Mouse (Mus musculus) small intestine, adult 2 months (tissue): ENCODE measurements around the gene Tac2. TPM values are rescaled to one million over a fixed set of nuclear protein-coding genes. Genes with fewer than 3 reads are reported as not detected.

ENCODE experiments used
- H3K27ac ChIP-seq: fragments of 200-500 bp; 2 replicates; pipeline ENCODE4 v1.5.1; 2012; ENCODE audit warnings: low read depth, low read length, control low read depth, inconsistent platforms; ENCODE audit not compliant: insufficient read depth
- H3K27me3 ChIP-seq: fragments of 200-500 bp; 2 replicates; pipeline ENCODE4 v1.6.1; 2012; ENCODE audit warnings: mild to moderate bottlenecking, moderate library complexity, low read length, inconsistent platforms; ENCODE audit not compliant: control insufficient read depth, insufficient read depth
- H3K36me3 ChIP-seq: fragments of 200-500 bp; 2 replicates; pipeline ENCODE4 v1.6.1; 2012; ENCODE audit warnings: mild to moderate bottlenecking, low read length, control low read depth, inconsistent platforms; ENCODE audit not compliant: control insufficient read depth, insufficient read depth
- H3K4me1 ChIP-seq: fragments of 200-500 bp; 2 replicates; pipeline ENCODE4 v1.6.1; 2012; ENCODE audit warnings: low read length, inconsistent platforms, mixed read lengths; ENCODE audit not compliant: control insufficient read depth, insufficient read depth, insufficient read length
- H3K4me3 ChIP-seq: fragments of 200-500 bp; 2 replicates; pipeline ENCODE4 v1.5.1; 2012; ENCODE audit warnings: low read depth, mild to moderate bottlenecking, control low read depth, inconsistent platforms, low read length, moderate library complexity
- CTCF ChIP-seq: fragments of 200-500 bp; IDR thresholded peaks from 2 replicates; pipeline ENCODE4 v1.5.1; 2012; ENCODE audit warnings: low read depth, mild to moderate bottlenecking, control low read depth, inconsistent platforms, low read length, moderate library complexity, mixed read lengths; ENCODE audit not compliant: insufficient replicate concordance, insufficient read length; ENCODE audit errors: extremely low read depth
- POLR2A ChIP-seq: fragments of 200-500 bp; IDR thresholded peaks from 2 replicates; pipeline ENCODE4 v1.6.1; 2012; ENCODE audit warnings: low read depth, mild to moderate bottlenecking, control low read depth, inconsistent platforms, low read length, moderate library complexity
- WGBS: fragments of 180-500 bp; shearing (Covaris S2); methylation state at CpG from one replicate; pipeline ENCODE4 v1.1.7; 2018; 5-methylcytosine and 5-hydroxymethylcytosine counted together
- polyA plus RNA-seq: library from polyadenylated mRNA; depleted of rRNA; stranded (reverse); fragments of >200 nt; gene quantifications from 2 replicates; pipeline ENCODE4 v1.2.3, GENCODE M21; 2012

The Tac2 gene
- polyA plus RNA-seq, 1 experiment: 0.27 TPM

DNA sequence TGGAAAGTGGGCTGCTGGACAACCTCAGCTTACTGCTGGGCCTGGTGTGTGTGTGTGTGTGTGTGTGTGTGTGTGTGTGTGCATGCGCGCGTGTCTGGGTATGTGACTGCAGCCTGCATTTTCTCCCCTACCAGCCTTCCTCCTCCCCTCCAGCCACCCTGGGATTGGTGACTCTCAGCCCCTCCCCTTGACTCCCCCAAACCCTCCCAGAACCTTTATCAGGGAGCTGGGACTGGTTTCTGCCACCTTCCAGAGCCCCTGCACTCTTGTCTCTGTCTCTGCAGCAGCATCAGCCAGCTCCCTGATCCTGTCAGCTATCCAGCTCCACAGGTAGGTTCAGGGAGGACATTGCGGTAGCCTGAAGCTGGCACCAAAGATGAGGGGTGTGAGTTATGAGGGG, 858 bp downstream of the Tac2 start:
- Histone ChIP-seq H3K4me1 (peaks cover 2% of the 10 kb centered on the region; the same call in 1 of the 2 replicates), H3K27me3 (no peaks in the 10 kb centered on the region), H3K27ac (no peak overlapping the region), H3K36me3 (peaks cover 14% of the 10 kb centered on the region), H3K4me3 (no peak overlapping the region)
- TF ChIP-seq POLR2A: no peak
- TF ChIP-seq CTCF: no peak
- 88% methylated on average over 4 of the region's 4 CpGs for WGBS

DNA sequence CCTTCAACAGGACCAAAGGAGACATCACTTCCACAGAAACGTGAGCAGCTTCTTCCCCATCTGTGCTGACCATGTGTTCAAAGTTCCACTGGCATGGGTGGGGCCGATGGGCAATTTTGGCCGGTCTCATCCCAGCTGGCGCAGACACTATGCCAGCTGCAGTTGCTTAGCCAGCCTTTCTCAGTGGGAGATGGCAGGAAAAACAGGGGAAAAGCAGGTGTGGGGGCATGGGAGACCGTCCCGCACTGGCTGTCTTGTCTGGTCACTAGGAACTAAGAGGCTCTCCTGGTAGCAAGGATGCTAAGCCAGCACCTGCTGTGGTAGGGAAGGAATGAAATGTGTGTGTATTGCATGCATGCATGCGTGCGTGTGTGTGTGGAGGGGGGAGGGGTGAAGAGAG, 4.2 kb downstream of the Tac2 start:
- peaks cover 2% of the 10 kb centered on the region; the same call in 1 of the 2 replicates for H3K4me1 ChIP-seq
- TF ChIP-seq POLR2A (no peak), CTCF (no peak)
- H3K36me3 ChIP-seq: no peaks in the 10 kb centered on the region
- H3K4me3 ChIP-seq: no peak overlapping the region
- H3K27ac ChIP-seq: no peak overlapping the region
- WGBS: 55% methylated on average over 8 of the region's 8 CpGs
- no peaks in the 10 kb centered on the region for H3K27me3 ChIP-seq

DNA sequence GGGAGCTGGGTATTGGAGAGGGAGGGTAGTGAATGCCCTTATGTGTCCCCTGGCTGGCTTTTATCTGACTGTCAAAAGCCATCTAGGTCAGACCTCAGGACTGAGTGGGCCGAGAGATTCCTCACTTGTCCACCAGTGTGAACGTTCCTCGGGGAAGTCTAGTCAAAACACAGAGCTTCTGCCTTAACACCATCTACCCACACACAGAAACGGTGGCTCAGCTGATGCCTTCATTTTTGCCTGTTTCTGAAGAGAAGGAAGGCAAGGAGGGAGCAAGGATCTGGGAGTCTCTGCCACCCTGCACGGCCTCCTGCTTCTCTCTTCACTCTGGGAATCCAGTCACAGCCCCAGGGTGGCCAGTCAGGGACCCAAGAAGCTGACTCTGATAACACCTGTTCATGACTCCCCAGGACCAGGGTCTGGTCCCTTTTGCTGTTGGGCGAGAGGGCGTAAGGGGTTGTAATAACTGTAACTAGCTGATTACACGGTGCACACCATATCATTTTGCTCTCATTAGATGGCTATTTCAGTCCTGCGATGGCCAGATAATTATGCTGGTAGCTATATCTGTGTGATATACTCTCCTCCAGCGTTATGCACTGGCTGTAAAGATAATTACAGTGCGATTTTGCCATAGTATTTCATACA, 6.1 kb downstream of the Tac2 start:
- WGBS: 73% methylated on average over 11 of the region's 11 CpGs
- Histone ChIP-seq H3K27ac (no peak overlapping the region), H3K27me3 (no peaks in the 10 kb centered on the region), H3K4me3 (no peak overlapping the region), H3K36me3 (no peaks in the 10 kb centered on the region), H3K4me1 (peaks cover 5% of the 10 kb centered on the region; the same call in 1 of the 2 replicates)
- no peak for TF ChIP-seq CTCF
- no peak for TF ChIP-seq POLR2A

DNA sequence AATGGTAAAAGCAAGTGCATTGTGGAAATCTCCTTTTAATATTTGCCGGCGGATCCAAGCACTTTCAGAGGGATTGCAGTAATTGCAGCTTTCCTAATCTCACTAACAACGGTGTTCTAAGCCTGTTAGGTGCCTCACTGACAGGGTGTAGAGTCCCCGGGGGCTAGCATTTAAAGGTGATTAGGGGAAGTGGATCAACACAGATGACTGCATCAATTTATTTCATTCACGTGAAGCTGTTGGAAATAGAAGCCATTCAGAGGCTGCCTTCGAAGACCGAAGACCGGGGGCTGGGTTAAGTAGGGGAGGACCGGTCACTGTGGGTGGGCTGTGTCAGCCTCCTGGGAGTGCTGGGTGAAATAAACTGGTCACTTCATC, 6.6 kb downstream of the Tac2 start:
- 61% methylated on average over 9 of the region's 9 CpGs for whole genome bisulfite sequencing
- H3K4me1 ChIP-seq: peaks cover 5% of the 10 kb centered on the region; the same call in 1 of the 2 replicates
- TF ChIP-seq POLR2A: no peak
- no peak for TF ChIP-seq CTCF
- no peaks in the 10 kb centered on the region for H3K27me3 ChIP-seq
- H3K36me3 ChIP-seq: no peaks in the 10 kb centered on the region
- no peak overlapping the region for H3K27ac ChIP-seq
- no peak overlapping the region for H3K4me3 ChIP-seq

DNA sequence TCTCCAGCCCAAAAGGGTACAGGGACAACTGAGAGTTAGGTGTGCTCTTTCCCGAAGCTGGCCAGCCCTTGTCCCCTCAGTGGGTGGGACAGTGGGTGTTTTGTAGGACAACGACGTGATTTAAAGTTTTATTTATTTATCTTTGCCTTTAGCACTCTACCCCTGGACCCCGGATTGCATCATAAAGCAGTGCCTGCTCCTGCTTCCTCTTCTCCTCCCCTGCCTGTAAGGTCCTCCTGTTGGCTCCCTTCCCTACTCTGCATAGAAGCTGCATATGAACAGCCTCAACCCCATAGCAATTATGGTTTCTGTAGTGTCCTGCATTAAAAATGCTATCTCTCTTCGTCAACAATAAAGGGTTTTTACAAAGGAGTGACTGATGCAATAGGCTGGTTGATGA, 7.1 kb downstream of the Tac2 start:
- H3K27ac ChIP-seq: no peak overlapping the region
- H3K4me3 ChIP-seq: no peak overlapping the region
- TF ChIP-seq CTCF (no peak), POLR2A (no peak)
- H3K4me1 ChIP-seq: peaks cover 9% of the 10 kb centered on the region; the same call in 1 of the 2 replicates
- no peaks in the 10 kb centered on the region for H3K36me3 ChIP-seq
- no peaks in the 10 kb centered on the region for H3K27me3 ChIP-seq
- WGBS: 16% methylated on average over 5 of the region's 5 CpGs

DNA sequence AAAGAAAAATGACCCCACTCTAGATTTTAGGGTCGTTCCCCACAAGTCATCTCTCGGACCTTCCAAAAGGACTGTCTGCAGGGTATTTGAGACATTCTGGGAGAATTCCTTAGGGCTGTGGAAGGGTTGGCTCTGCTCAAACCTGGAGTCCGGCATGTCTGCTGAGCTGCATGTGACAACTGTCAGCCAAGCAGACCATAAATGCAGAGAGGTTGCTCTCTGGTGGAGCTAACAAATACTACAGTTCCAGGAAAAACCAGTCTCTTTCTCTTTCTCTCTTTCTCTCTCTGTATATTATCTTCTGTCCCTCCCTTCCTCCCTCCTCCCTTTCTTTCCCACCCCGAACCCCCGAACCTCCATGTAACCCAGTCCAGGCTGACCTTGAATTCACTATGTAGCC, 10.2 kb downstream of the Tac2 start:
- TF ChIP-seq POLR2A (no peak), CTCF (peak; percentile 66; the same call in 1 of the 2 replicates)
- H3K27ac ChIP-seq: no peak overlapping the region; the same call in 1 of the 2 replicates
- no peaks in the 10 kb centered on the region for H3K27me3 ChIP-seq
- peaks cover 24% of the 10 kb centered on the region; the same call in 1 of the 2 replicates for H3K4me1 ChIP-seq
- H3K36me3 ChIP-seq: no peaks in the 10 kb centered on the region
- no peak overlapping the region for H3K4me3 ChIP-seq
- WGBS: 20% methylated on average over 5 of the region's 5 CpGs

DNA sequence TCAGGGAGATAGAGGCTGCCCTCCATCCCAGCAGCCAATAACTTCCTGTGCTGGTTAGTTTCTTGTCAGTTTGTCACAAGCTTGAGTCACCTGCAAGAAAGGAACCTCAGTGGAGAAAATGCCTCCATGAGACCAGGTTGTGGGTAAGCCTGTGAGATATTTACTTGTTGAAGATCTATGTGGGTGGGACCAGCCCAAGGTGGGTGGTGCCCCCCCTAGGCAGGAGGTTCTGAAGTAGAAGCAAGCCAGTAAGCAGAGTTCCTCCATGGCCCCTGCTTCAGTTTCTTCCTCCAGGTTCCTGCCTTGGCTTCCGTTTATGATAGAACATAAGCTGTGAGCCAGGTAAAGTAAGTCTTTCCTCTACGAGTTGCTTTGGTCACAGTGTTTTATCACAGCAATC, 12.0 kb downstream of the Tac2 start:
- WGBS: 52% methylated on average over 2 of the region's 2 CpGs
- no peaks in the 10 kb centered on the region for H3K27me3 ChIP-seq
- TF ChIP-seq CTCF: no peak
- TF ChIP-seq POLR2A: no peak
- H3K4me1 ChIP-seq: peaks cover 24% of the 10 kb centered on the region; the same call in 1 of the 2 replicates
- H3K4me3 ChIP-seq: no peak overlapping the region
- H3K27ac ChIP-seq: peak overlapping the region; percentile 76
- no peaks in the 10 kb centered on the region; the same call in 1 of the 2 replicates for H3K36me3 ChIP-seq

DNA sequence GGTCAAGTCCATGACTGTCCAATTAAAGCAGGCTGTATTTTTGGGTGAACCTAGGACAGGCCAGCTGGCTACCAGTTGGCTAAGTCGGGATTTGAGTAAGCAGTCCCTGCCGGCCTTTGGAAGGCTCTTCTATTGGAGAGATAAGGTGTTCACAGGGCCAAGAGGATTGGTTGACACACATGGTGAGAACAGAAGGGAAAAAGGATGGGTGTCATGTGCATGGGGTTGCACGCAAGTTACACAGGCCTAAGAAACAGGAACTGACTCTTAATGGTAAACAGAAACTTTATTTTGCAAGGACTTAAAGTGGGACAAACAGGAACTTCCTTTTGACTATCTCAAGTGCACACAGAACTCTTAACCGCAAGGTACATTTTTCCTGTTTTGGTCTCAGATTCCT, 12.6 kb downstream of the Tac2 start:
- Histone ChIP-seq H3K4me1 (peaks cover 24% of the 10 kb centered on the region; the same call in 1 of the 2 replicates), H3K27ac (peak overlapping the region; percentile 76), H3K36me3 (peaks cover 6% of the 10 kb centered on the region), H3K27me3 (no peaks in the 10 kb centered on the region), H3K4me3 (no peak overlapping the region)
- whole genome bisulfite sequencing: 49% methylated on average over 4 of the region's 4 CpGs
- TF ChIP-seq POLR2A (no peak), CTCF (no peak)
